Mouse (Mus musculus) heart, postnatal 25 days (tissue): ENCODE results near the gene Zfp74. TPM values are rescaled to one million over a fixed set of nuclear protein-coding genes. Genes with fewer than 3 reads are reported as not detected.
"Not testable (repeated sequence)": the region's sequence is repeated elsewhere in the genome, so short reads cannot be mapped to it uniquely, and the experiment has no call there.

Source experiments
- DNase-seq: peaks from one replicate; pipeline ENCODE4 v3.0.0; 2022; ENCODE audit warnings: low spot score
- intact Hi-C: fragments of 180-260 bp; cut with DNase I; formaldehyde crosslinking; loops from one replicate; pipeline ENCODE4 v1.15.1; 2025
- total RNA-seq, 2 experiments: library from RNA; stranded (reverse); gene quantifications; 2 replicates each; pipeline ENCODE4 v1.2.3; 2021

Gene Zfp74
- total RNA-seq = 1 to 10 TPM; 6.6 to 7.8 TPM

- intact Hi-C loops = loop anchor here (2.0 kb wide), 2 partner anchors 29 to 43 kb away; partner anchors contain the start of gene Zfp568
- DNase-seq = peak; percentile 54
Observed at GRCm38 (mm10) chr7:29953513-29954401, at the start of gene Zfp74. Gene Zfp74, minus strand, starts transcription at chr7:29954089.

GRCm38 (mm10) chr7:30000601-30001000 lies 46.7 kb upstream of the Zfp74 start:
- no peak for DNase-seq
- intact Hi-C loops = no loop called here

GRCm38 (mm10) chr7:29995134-29995533 lies 41.2 kb upstream of the Zfp74 start:
- intact Hi-C loops = no loop called here
- DNase-seq = no peak

GRCm38 (mm10) chr7:29993340-29993739 lies 39.5 kb upstream of the Zfp74 start:
- no peak for DNase-seq
- intact Hi-C loops = no loop called here

- DNase-seq = no peak
- intact Hi-C loops = no loop called here
Observed at GRCm38 (mm10) chr7:29992698-29993097, 38.8 kb upstream of the Zfp74 start.

- DNase-seq = no peak
- intact Hi-C loops = no loop called here
Observed at GRCm38 (mm10) chr7:29989031-29989430, 35.1 kb upstream of the Zfp74 start.

- DNase-seq = no peak
- intact Hi-C loops = no loop called here
Observed at GRCm38 (mm10) chr7:29987551-29987950, 33.7 kb upstream of the Zfp74 start.

GRCm38 (mm10) chr7:29986101-29986500 lies 32.2 kb upstream of the Zfp74 start:
- intact Hi-C loops = no loop called here
- no peak for DNase-seq

- intact Hi-C loops = loop anchor here (2.0 to 5.0 kb wide), 3 partner anchors 29 to 217 kb away; partner anchors contain the start of genes Zfp383, Zfp74 and Zfp84
- peak; percentile 91 for DNase-seq
Observed at GRCm38 (mm10) chr7:29983690-29984380, 29.9 kb upstream of the Zfp74 start, which contains the start of gene Zfp568. Gene Zfp568, plus strand, starts transcription at chr7:29983955.

GRCm38 (mm10) chr7:29983340-29983689 lies 29.4 kb upstream of the Zfp74 start:
- intact Hi-C loops = loop anchor here (2.0 to 5.0 kb wide), 3 partner anchors 29 to 216 kb away; partner anchors contain the start of genes Zfp383, Zfp74 and Zfp84
- DNase-seq = no peak

- DNase-seq = no peak
- intact Hi-C loops = loop anchor here (2.0 to 5.0 kb wide), 3 partner anchors 28 to 216 kb away; partner anchors contain the start of genes Zfp383, Zfp74 and Zfp84
Observed at GRCm38 (mm10) chr7:29982931-29983330, 29.0 kb upstream of the Zfp74 start.

GRCm38 (mm10) chr7:29982341-29982740 lies 28.5 kb upstream of the Zfp74 start:
- no peak for DNase-seq
- intact Hi-C loops = loop anchor here (2.0 to 5.0 kb wide), 3 partner anchors 28 to 215 kb away; partner anchors contain the start of genes Zfp383, Zfp74 and Zfp84

- intact Hi-C loops = loop anchor here (2.0 to 5.0 kb wide), 3 partner anchors 27 to 215 kb away; partner anchors contain the start of genes Zfp383, Zfp74 and Zfp84
- DNase-seq = no peak
Observed at GRCm38 (mm10) chr7:29981860-29982259, 28.0 kb upstream of the Zfp74 start.

- intact Hi-C loops = loop anchor here (5.0 kb wide), 1 partner anchor 214 kb away; the partner anchor contains the start of gene Zfp84
- DNase-seq = no peak
Observed at GRCm38 (mm10) chr7:29981455-29981854, 27.6 kb upstream of the Zfp74 start.

GRCm38 (mm10) chr7:29980761-29981160 lies 26.9 kb upstream of the Zfp74 start:
- no peak for DNase-seq
- intact Hi-C loops = loop anchor here (5.0 kb wide), 1 partner anchor 213 kb away; the partner anchor contains the start of gene Zfp84

- intact Hi-C loops = no loop called here
- DNase-seq = no peak
Observed at GRCm38 (mm10) chr7:29970686-29971085, 16.8 kb upstream of the Zfp74 start.

- intact Hi-C loops, DNase-seq: not testable (repeated sequence)
Observed at GRCm38 (mm10) chr7:29965115-29965810, 11.4 kb upstream of the Zfp74 start.

- intact Hi-C loops = no loop called here
- DNase-seq = no peak
Observed at GRCm38 (mm10) chr7:29959004-29959403, 5.1 kb upstream of the Zfp74 start.

GRCm38 (mm10) chr7:29958125-29958724 lies 4.3 kb upstream of the Zfp74 start:
- DNase-seq = no peak
- intact Hi-C loops = no loop called here
